Mouse (Mus musculus) forebrain, embryonic 12.5 days (tissue): ENCODE measurements at regions not wholly inside any gene's neighbourhood (a gene's known extent, or its start where the extent isn't known, plus 50 kb on each side); places are given as distances from the start of the nearest gene placed in this dataset.
A peak's percentile ranks its signal among the peaks of the same experiment; 100 is the strongest.
"Not testable (repeated sequence)": the region's sequence is repeated elsewhere in the genome, so short reads cannot be mapped to it uniquely, and the experiment has no call there.

ENCODE experiments used
- ATAC-seq: fragments of 200-750 bp; cut with Nextera tagmentation; 2 replicates; pipeline ENCODE4 v1.8.0; 2017; ENCODE audit warnings: moderate TSS enrichment; ENCODE audit not compliant: low FRiP score
- H3K27ac ChIP-seq: fragments of 300-500 bp; sonication (generic); 2 replicates; pipeline ENCODE4 v1.5.1; 2016; ENCODE audit warnings: mild to moderate bottlenecking
- H3K27me3 ChIP-seq: fragments of 300-500 bp; sonication (generic); 2 replicates; pipeline ENCODE4 v1.6.1; 2016; ENCODE audit warnings: mild to moderate bottlenecking
- H3K36me3 ChIP-seq: fragments of 300-500 bp; sonication (generic); replicated peaks from 2 replicates; pipeline ENCODE4 v1.6.1; 2016; ENCODE audit warnings: mild to moderate bottlenecking
- H3K4me1 ChIP-seq: fragments of 300-500 bp; sonication (generic); 2 replicates; pipeline ENCODE4 v1.6.1; 2016
- H3K4me2 ChIP-seq: fragments of 300-500 bp; sonication (generic); 2 replicates; pipeline ENCODE4 v1.6.1; 2016; ENCODE audit warnings: mild to moderate bottlenecking, moderate library complexity
- H3K4me3 ChIP-seq: fragments of 300-500 bp; sonication (generic); replicated peaks from 2 replicates; pipeline ENCODE4 v1.5.1; 2016; ENCODE audit warnings: mild to moderate bottlenecking
- H3K9ac ChIP-seq: fragments of 300-500 bp; sonication (generic); 2 replicates; pipeline ENCODE4 v1.6.1; 2016; ENCODE audit warnings: mild to moderate bottlenecking
- H3K9me3 ChIP-seq: fragments of 300-500 bp; sonication (generic); 2 replicates; pipeline ENCODE4 v1.6.1; 2016
- WGBS: fragments of 180-500 bp; shearing (Covaris S2); methylation state at CpG from one replicate; pipeline ENCODE4 v1.1.7; 2016; 5-methylcytosine and 5-hydroxymethylcytosine counted together

DNA sequence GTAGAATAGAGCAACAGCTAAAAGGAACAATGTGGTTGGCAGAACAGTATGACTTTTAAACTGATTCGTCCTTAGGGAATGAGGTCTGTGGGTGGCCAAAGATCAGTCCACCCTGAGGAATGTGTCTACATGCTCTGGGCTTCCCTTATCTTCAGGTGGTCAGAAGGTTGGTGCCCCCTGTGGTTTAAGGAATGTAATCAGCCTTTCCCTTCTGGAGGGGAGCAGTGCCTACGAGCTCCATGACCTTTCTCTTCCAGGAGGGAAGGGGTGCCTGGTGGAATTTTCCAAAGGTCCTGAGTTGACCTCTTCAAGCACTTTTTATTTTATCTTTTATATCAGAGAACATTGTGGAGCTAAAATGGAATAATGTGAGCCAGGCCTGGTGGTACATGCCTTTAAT, 91.9 kb upstream of the Tcerg1l start:
- H3K36me3 ChIP-seq, result no peaks in the 10 kb centered on the region
- ATAC-seq, result no peak
- no peak overlapping the region for H3K9ac ChIP-seq
- H3K27me3 ChIP-seq, result no peaks in the 10 kb centered on the region
- H3K27ac ChIP-seq, result no peak overlapping the region
- 87% methylated on average over 2 of the region's 2 CpGs for WGBS
- no peak overlapping the region for H3K4me2 ChIP-seq
- no peak overlapping the region for H3K4me3 ChIP-seq
- H3K4me1 ChIP-seq, result no peaks in the 10 kb centered on the region
- H3K9me3 ChIP-seq, result no peaks in the 10 kb centered on the region

DNA sequence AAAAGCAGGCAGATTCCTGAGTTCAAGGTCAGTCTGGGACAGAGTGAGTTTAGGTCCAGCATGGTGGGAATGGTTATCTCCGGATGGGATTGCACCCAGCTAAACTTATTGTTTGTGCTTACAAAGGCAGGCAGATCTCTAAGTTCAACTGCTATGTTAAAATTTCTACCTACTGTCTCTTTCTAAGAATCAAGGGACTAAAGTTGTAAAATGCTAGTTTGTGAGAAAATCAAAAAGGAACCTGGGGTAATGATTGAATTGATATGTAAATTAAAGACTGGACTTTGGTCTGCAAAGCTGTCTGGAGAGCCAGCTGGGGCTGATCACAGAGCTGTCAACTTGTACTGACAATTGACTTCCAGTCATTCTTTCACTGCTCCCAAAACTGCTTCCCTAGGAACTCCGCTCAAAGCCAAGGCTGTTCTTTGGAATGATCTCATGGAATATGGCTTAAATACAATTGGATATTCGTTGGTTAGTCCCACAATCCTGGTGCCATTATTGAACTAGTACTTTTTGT, 90.7 kb upstream of the Tcerg1l start:
- H3K27me3 ChIP-seq, result no peaks in the 10 kb centered on the region
- no peak overlapping the region for H3K27ac ChIP-seq
- no peak overlapping the region for H3K9ac ChIP-seq
- no peak overlapping the region for H3K4me3 ChIP-seq
- H3K4me2 ChIP-seq, result no peak overlapping the region
- H3K36me3 ChIP-seq, result no peaks in the 10 kb centered on the region
- H3K9me3 ChIP-seq, result no peaks in the 10 kb centered on the region
- H3K4me1 ChIP-seq, result no peaks in the 10 kb centered on the region
- ATAC-seq, result no peak
- 78% methylated on average over 3 of the region's 3 CpGs for whole genome bisulfite sequencing

GRCm38 (mm10) chr7:138472891-138473455, 75.4 kb upstream of the Tcerg1l start:
- Histone ChIP-seq H3K36me3 (no peaks in the 10 kb centered on the region), H3K4me3 (no peak overlapping the region), H3K9me3 (no peaks in the 10 kb centered on the region), H3K9ac (no peak overlapping the region), H3K27me3 (no peaks in the 10 kb centered on the region), H3K27ac (no peak overlapping the region), H3K4me2 (no peak overlapping the region), H3K4me1 (no peaks in the 10 kb centered on the region)
- ATAC-seq, result no peak
- 67% methylated on average over 2 of the region's 2 CpGs for WGBS

- Histone ChIP-seq H3K36me3 (no peaks in the 10 kb centered on the region), H3K9ac (no peak overlapping the region), H3K27me3 (no peaks in the 10 kb centered on the region), H3K27ac (no peak overlapping the region), H3K4me3 (no peak overlapping the region), H3K4me1 (no peaks in the 10 kb centered on the region), H3K9me3 (no peaks in the 10 kb centered on the region), H3K4me2 (no peak overlapping the region)
- ATAC-seq, result no peak
- 86% methylated on average over 5 of the region's 5 CpGs for WGBS
Measured at GRCm38 (mm10) chr7:138472371-138472770, 74.8 kb upstream of the Tcerg1l start.

GRCm38 (mm10) chr7:138469211-138469610, 71.7 kb upstream of the Tcerg1l start:
- H3K9me3 ChIP-seq, result no peaks in the 10 kb centered on the region
- H3K36me3 ChIP-seq, result no peaks in the 10 kb centered on the region
- no peak overlapping the region for H3K27ac ChIP-seq
- H3K9ac ChIP-seq, result no peak overlapping the region
- ATAC-seq, result no peak
- H3K27me3 ChIP-seq, result no peaks in the 10 kb centered on the region
- H3K4me2 ChIP-seq, result no peak overlapping the region
- H3K4me1 ChIP-seq, result no peaks in the 10 kb centered on the region
- 83% methylated on average over 4 of the region's 4 CpGs for WGBS
- no peak overlapping the region for H3K4me3 ChIP-seq

DNA sequence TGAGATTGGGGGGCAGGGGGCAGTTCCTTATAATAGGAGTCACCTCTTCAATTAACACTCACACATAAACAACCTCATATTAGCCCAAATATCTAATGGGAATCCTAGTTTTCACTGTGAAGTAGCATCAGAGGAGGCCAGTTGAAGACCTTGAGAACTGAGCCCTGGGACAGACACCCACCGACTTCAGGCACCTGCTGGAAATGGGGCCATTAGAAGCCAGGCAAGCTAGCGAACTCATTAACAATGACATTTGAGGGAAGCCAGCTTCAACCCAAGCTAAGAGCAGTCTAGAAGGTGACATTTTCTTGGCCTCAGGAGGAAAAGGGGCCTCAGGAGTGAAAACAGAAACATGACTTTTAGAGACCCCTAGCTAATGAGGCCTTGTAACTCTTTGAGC, 70.9 kb upstream of the Tcerg1l start:
- H3K4me3 ChIP-seq, result no peak overlapping the region
- WGBS, result 65% methylated on average over 2 of the region's 2 CpGs
- no peaks in the 10 kb centered on the region for H3K9me3 ChIP-seq
- H3K27ac ChIP-seq, result no peak overlapping the region
- no peaks in the 10 kb centered on the region for H3K36me3 ChIP-seq
- ATAC-seq, result no peak
- no peaks in the 10 kb centered on the region for H3K27me3 ChIP-seq
- H3K4me1 ChIP-seq, result no peaks in the 10 kb centered on the region
- H3K9ac ChIP-seq, result no peak overlapping the region
- H3K4me2 ChIP-seq, result no peak overlapping the region

DNA sequence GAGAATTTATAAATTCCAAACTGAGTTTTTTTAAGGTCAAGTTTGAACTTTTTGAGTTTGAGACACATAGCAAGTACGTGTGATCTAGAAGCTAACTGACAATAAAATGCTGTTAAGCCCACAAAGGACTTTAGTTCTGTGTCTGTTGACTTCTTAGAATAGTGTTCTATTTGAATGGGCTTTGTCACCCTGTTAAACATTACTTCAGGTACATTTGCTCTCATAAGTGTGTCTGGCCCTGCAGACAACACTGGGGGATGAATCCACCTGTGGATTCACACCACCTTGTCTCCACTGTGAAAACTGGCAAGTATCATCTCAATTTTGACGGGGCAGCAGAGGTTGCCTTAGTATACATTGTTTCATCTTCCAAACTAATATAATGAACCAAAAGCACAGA, 70.5 kb upstream of the Tcerg1l start:
- Histone ChIP-seq H3K4me2 (no peak overlapping the region), H3K36me3 (no peaks in the 10 kb centered on the region), H3K9ac (no peak overlapping the region), H3K4me3 (no peak overlapping the region), H3K27me3 (no peaks in the 10 kb centered on the region), H3K4me1 (no peaks in the 10 kb centered on the region), H3K27ac (no peak overlapping the region), H3K9me3 (no peaks in the 10 kb centered on the region)
- WGBS, result 86% methylated on average over 2 of the region's 2 CpGs
- ATAC-seq, result no peak

DNA sequence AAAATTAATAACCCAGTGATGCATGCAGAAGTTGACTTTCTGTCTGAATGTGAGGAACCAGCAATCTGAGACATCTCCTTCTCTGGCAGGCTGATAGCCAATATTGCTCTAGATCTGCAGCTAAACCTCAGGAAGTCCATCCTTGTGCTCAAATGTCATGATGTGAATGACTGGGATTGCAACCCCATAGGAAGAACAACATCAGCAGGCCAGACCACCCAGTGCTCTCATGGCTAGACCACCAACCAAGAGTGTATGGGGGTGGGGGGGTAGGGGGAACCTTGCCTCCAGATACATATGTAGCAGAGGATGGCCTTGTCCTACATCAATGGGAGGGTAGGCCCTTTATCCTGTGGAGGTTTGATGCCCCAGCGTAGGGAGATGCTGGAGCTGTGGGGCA, 69.9 kb upstream of the Tcerg1l start:
- no peaks in the 10 kb centered on the region for H3K9me3 ChIP-seq
- no peak overlapping the region for H3K4me3 ChIP-seq
- no peak overlapping the region for H3K9ac ChIP-seq
- no peaks in the 10 kb centered on the region for H3K27me3 ChIP-seq
- 100% methylated on average over 1 of the region's 1 CpGs for WGBS
- H3K4me1 ChIP-seq, result no peaks in the 10 kb centered on the region
- H3K27ac ChIP-seq, result no peak overlapping the region
- H3K4me2 ChIP-seq, result no peak overlapping the region
- no peak for ATAC-seq
- no peaks in the 10 kb centered on the region for H3K36me3 ChIP-seq

DNA sequence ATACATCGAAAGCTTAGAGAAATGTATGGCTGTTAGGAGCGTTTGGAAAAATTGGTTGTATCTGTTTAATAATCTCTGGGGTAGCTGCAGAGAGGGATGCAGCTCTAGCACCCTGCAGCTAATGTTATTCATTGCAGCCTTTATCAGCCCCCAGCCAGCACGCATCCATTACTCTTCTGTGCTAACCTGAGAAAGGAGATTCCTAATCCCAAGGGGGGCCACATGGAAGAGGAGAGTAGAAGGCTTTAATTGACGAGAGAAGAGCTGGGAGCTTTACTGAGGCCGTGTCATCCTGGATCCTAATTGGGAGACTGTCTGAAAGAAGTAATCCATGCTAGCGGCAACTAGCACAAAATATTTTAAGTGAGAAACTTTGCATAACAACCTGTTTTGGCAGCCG, 60.4 kb upstream of the Tcerg1l start:
- 27% methylated on average over 7 of the region's 7 CpGs for WGBS
- no peak for ATAC-seq
- Histone ChIP-seq H3K4me3 (no peak overlapping the region), H3K27ac (no peak overlapping the region), H3K9me3 (no peaks in the 10 kb centered on the region), H3K4me2 (no peak overlapping the region), H3K9ac (no peak overlapping the region), H3K36me3 (no peaks in the 10 kb centered on the region), H3K4me1 (peaks cover 11% of the 10 kb centered on the region), H3K27me3 (no peaks in the 10 kb centered on the region)

- Histone ChIP-seq H3K4me1 (peaks cover 11% of the 10 kb centered on the region), H3K27ac (no peak overlapping the region), H3K9me3 (no peaks in the 10 kb centered on the region), H3K36me3 (no peaks in the 10 kb centered on the region), H3K4me2 (no peak overlapping the region), H3K4me3 (no peak overlapping the region), H3K9ac (no peak overlapping the region), H3K27me3 (no peaks in the 10 kb centered on the region)
- WGBS, result 90% methylated on average over 3 of the region's 3 CpGs
- ATAC-seq, result no peak
Measured at GRCm38 (mm10) chr7:138455371-138455770, 57.8 kb upstream of the Tcerg1l start.

GRCm38 (mm10) chr7:138454498-138455225, 57.1 kb upstream of the Tcerg1l start:
- H3K4me2 ChIP-seq, result 0 out of 2 replicates have a peak overlapping the region, but pooled peaks have one; percentile 3

GRCm38 (mm10) chr7:138451321-138451720, 53.8 kb upstream of the Tcerg1l start:
- Histone ChIP-seq H3K9ac (no peak overlapping the region), H3K4me3 (no peak overlapping the region), H3K9me3 (no peaks in the 10 kb centered on the region), H3K27me3 (no peaks in the 10 kb centered on the region), H3K4me2 (no peak overlapping the region), H3K4me1 (peaks cover 2% of the 10 kb centered on the region; the same call in 1 of the 2 replicates), H3K36me3 (no peaks in the 10 kb centered on the region), H3K27ac (no peak overlapping the region)
- no peak for ATAC-seq

More at GRCm38 (mm10) chr7:138454498-138455225, 57.1 kb upstream of the Tcerg1l start:
- not testable (repeated sequence) for H3K27me3 ChIP-seq, H3K36me3 ChIP-seq, H3K9ac ChIP-seq, ATAC-seq, H3K27ac ChIP-seq, H3K9me3 ChIP-seq, H3K4me3 ChIP-seq
- peaks cover 11% of the 10 kb centered on the region for H3K4me1 ChIP-seq
- 41% methylated on average over 14 of the region's 14 CpGs for WGBS

- Histone ChIP-seq H3K4me2 (no peak overlapping the region), H3K4me1 (no peaks in the 10 kb centered on the region), H3K4me3 (no peak overlapping the region), H3K27me3 (no peaks in the 10 kb centered on the region), H3K36me3 (no peaks in the 10 kb centered on the region), H3K27ac (no peak overlapping the region), H3K9ac (no peak overlapping the region), H3K9me3 (no peaks in the 10 kb centered on the region)
- ATAC-seq, result no peak
- WGBS, result 78% methylated on average over 7 of the region's 7 CpGs
Measured at GRCm38 (mm10) chr7:138448519-138448918, 51.0 kb upstream of the Tcerg1l start.
